Mouse (Mus musculus): ENCODE data around the gene Shank2.

Shank2 gene

DNA sequence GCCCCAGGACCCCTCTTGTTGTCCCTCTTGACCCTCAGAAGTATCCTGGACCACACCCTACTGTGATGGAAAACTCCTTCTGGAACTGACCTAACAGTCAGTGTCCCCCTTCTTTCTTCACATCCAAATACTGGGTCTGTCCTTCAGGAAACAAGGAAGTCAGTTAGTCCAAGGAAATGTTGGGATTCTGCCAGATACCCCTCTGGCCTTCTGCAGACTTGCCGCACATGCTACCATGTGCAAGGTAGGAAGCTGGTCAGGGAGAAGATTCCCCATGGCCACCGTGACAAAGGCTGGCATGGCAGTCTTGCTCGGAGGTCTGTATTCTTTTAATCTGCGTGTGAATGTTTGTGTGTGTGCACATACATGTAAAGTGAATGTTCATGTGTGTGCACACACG is 337.0 kb downstream of the Shank2 start:
- DNase-seq (ENCODE audit: low spot score) = no peak

DNA sequence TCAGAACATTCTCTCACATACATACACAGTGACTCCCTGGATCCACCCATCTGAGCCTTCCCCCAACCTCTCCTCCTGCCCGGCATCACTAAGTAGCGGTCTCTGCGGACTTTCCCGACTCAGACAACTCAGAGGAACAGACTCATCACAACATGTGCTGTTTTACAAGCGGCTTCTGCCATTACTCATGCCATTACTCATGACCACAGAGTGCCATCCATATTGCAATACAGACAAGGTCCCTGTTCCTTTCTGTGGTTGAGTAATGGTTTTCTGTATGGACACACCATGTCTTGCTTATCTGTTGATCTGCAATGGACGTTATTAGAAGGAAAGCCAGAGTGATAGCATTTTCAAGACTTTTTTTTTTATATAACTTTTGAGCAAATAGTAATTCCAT is 338.6 kb downstream of the Shank2 start:
- DNase-seq (ENCODE audit: low spot score) = no peak

DNA sequence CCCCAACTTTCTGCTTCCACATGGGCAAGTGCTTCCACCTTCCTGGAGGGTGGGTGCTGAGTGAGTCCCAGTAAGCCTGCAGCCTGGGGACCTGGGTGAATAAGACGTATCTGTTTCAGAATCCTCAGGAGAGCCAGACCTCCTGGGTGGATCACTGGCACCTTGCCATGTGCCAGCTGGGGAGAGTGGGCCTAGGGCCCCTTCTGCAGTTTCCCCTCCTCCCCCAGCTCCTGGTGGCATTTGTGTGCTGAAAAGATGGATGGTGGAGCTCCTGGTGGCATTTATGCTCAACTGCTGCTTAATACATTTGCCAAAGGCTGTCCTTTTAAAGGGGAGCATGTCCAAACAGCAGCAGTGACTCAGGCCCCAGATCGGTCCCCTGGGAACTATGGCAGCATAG is 364.4 kb downstream of the Shank2 start:
- DNase-seq (ENCODE audit: low spot score) = no peak

DNA sequence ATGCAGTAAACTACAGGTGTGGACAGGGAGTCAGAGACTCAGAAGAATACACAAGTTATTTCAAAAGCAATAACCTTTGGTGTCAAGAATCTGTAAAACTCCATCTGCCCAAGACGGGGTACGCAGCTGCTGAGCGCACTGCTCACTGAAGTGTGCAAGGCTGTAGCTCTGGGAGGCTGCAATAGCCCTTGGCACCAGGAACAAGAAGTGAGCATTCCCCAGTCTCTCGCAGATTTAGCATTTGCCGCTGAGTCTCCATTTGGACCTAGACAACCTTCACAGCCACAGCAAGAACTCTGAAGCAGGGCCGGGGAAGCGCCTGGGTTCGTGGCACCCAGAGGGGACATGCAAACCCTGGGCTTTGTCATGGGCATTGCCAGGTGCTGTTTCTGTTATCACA is 371.3 kb downstream of the Shank2 start:
- no peak for DNase-seq (ENCODE audit: low spot score)

DNA sequence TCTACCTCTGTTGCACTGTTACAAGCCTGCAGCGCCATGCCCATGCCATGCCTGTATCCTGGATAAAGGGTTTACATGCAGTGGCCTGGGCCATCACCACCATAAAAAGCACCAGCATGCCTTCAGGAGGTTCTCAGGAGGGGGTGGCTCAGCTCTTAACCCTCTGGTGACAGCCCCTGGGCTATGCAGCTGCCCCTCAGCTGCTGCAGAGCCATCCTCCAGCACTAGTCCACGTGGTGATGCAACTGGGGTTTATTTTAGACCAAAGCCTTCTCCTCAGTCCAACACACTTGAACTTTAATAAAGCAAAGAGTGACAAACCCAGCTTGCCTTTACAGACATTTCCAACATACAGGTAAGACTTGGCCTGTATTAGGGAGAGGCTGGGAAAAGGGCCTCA is 373.8 kb downstream of the Shank2 start:
- no peak for DNase-seq (ENCODE audit: low spot score)

DNA sequence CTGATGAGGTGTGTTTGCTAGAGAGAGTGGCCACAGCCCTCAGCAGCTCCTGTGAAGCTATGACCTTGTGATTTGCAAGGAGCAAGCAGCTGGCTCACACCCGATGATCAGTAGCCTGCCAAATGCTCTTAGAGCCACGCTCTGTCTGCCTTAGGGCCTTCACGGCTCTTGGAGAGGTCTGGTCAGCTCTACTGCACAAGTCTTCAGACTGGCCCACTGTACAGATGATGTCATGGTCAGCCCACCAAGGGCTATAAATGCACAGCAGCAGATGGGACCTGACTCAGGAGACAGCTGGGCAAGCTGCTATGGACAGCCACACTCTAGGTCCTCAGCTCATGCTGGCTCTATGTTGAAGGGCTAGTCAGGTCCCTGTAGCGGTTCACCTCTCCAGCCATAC is 376.5 kb downstream of the Shank2 start:
- DNase-seq (ENCODE audit: low spot score) = no peak

DNA sequence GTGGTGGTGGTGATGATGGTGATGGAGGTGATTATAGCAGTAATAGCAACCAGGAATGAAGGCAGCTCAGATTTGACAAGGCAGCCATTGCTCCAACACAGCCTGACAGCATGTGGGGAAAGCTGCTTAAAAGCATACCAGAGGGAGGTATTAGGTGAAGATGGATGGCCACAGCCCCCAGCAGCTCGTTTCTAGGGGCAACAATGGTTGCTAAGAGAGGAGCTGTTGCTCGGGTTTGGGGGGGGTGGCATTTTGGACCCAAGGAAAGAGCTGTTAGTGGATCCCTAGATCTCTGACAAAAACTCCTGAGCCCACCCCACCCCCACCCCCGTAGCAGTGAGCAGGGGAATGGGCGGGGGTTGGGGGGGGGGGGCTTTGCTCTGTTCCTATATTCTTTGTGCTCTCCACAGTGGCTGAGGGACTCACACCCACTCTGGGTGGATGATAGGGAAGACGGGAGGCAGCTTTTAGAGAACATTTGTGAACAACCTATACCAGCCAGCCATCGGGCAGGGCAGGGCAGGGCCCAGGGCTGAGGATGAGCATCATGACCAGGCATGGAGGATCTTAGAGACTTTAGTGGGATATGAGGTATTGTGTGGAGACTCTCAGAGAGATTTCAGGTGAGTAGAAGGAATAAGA is 377.6 kb downstream of the Shank2 start:
- no peak for DNase-seq (ENCODE audit: low spot score)

DNA sequence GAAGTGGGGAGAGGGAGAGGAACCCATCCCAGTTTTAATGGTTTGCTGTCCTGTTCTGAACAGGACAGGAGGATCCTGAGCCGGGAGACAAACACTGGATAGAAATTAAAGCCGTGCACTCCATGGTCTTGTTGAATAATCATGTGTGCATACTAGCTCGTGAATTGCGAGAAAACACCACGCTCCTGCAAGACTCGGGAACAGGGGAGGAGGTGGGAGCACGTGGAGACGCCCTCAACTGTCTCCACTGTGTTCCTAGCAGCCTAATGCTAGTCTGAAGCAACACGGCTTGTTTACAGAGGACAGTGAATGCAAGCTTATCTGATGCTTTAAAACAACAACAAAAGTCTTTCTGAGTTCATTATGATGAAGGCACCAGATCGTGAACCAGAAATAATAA is 379.9 kb downstream of the Shank2 start:
- DNase-seq (ENCODE audit: low spot score) = no peak

DNA sequence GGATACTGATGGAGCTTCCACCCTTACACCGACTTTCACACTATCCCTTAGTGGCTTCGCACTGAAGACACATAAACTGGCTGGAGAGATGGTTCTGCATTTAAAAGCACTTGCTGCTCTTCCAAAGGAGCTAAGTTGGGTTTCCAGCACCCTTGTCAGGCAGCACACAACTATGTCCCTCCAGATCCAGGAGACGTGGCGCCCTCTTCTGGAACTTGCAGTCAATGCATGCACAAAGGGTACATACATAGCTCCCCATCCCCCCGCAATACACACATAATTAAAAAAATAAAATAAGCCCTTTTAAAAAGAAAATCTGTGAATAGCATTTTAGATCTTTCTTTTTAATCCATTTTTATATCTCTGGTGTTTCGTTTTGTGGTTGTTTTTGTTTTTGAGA is 385.8 kb downstream of the Shank2 start:
- DNase-seq (ENCODE audit: low spot score) = no peak

DNA sequence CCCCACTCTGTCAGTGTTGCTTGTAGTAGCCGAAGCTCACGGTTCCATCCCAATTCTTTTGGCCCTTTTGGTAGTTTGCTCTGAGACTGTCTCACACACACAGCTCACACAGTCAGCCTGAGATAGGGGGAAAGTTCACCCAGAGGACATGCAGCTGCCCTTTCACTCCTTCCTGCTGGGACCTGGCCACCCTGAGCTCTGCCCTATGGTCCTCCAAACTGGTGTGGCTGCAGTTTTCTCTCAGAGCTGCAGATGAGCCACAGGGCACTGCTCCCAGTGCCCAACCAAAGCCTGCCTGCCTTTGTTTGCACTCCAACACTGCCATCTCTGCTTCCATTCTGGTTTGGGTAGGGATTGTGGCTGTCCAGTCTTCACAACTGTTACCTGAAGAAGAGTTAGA is 388.0 kb downstream of the Shank2 start:
- no peak for DNase-seq (ENCODE audit: low spot score)

DNA sequence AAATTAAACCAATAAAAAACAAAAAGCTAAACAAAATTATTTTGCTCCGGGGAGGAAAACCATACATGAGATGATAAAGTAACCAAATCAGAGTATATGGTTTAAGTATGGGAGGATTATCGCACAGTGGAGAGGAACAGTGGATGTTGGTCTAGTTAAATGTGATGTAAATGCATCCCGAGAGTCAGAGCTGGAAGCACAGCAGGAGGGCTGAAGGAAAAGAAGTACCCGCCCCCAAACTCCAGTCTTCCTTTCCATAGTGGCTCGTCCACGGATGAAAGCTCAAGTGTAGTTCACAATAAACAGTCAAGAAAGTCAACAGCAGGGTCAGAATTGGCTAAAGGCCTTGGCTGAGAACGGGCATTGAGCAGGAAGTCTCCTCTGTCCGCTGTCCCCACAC is 388.9 kb downstream of the Shank2 start:
- DNase-seq (ENCODE audit: low spot score) = no peak

DNA sequence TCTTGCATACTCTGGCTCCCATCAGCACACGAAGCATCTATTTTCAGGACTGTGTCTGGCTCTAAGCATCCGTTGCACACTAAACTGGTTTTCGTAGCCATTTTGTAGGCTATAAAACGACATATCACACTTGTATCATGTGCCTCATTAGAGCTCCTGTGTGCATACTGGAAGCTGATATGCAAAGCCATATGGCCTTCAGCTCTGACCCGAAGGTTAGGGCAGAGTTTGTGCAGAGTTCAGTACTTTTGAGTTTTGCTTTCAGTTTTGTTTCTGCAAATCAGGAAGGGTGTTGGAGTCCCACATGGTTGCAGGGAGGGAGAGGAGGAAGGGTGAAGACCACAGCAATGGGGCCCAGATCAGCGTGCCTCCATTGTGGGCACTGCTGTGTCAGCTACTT is 390.0 kb downstream of the Shank2 start:
- no peak for DNase-seq (ENCODE audit: low spot score)

DNA sequence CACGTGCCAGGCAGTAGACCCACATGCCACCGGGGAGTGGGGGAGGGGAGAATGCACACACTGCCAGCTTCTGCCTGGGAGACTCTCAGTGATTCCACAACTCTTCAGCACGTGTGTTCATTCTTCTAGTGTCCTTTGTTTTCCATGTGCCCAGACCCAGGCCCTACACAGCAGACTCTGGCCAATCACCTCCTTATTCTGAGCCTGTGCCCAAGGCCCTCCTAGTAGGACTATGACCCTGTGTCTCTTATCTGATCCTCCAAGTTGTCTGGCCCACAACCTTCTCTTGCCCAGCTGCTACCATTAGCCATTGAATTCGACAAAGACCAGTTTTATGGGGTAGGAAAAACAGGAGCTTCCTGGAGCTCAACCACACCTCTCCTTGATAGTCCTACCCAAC is 400.8 kb downstream of the Shank2 start:
- no peak for DNase-seq (ENCODE audit: low spot score)

DNA sequence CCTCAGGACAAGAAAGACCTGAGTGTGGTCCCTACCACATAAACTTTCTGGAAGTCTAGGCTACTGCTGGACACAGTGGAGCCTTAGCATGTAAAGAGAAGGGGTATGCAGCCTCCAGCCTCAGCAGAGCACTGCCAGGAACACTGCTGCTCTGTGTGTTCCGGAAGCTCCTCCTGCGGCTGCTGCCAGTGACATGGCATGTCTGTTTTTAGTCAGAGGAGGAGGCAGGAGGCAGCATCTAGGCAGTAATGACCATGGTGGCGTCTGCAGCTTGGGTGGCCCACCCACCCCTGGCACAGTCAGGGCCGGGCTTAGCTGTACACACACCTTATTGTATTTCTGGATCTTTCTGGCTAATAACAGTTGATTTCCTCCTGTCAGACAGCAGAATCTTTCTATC is 405.9 kb downstream of the Shank2 start:
- DNase-seq (ENCODE audit: low spot score) = no peak

DNA sequence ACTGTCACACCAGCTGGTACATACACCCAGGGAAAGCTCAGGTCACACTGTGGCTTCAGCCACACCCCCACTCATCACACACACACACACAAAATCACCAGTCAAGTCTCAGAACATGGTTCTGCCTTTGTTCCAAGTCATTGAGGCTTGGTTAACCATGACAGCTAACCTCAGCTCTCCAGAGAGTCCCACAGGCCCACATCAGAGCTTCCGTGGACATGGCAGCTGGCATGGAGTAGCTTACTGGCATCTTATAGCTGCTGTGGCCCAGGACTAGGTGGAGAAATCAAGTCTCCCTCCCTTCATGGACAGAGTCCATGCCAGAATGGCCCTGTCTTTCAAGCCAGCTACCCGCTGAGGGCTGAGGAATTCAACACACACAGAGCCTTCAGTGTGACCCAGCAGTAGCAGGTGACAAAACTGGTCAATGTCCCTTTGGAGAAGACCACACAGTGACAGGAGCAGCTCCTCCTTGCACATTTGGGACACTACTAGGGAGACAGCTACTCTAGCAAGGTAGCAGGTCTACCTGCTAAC is 406.8 kb downstream of the Shank2 start:
- no peak for DNase-seq (ENCODE audit: low spot score)

DNA sequence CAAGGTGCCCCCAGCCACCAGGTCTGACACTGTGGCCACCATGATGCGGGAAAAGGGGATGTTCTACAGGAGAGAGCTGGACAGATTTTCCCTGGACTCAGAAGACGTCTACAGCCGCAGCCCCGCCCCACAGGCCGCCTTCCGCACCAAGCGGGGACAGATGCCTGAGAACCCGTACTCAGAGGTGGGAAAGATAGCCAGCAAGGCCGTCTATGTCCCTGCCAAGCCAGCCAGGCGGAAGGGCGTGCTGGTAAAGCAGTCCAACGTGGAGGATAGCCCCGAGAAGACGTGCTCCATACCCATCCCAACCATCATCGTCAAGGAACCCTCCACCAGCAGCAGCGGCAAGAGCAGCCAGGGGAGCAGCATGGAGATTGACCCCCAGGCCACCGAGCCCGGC is 408.0 kb downstream of the Shank2 start:
- DNase-seq (ENCODE audit: low spot score) = no peak

DNA sequence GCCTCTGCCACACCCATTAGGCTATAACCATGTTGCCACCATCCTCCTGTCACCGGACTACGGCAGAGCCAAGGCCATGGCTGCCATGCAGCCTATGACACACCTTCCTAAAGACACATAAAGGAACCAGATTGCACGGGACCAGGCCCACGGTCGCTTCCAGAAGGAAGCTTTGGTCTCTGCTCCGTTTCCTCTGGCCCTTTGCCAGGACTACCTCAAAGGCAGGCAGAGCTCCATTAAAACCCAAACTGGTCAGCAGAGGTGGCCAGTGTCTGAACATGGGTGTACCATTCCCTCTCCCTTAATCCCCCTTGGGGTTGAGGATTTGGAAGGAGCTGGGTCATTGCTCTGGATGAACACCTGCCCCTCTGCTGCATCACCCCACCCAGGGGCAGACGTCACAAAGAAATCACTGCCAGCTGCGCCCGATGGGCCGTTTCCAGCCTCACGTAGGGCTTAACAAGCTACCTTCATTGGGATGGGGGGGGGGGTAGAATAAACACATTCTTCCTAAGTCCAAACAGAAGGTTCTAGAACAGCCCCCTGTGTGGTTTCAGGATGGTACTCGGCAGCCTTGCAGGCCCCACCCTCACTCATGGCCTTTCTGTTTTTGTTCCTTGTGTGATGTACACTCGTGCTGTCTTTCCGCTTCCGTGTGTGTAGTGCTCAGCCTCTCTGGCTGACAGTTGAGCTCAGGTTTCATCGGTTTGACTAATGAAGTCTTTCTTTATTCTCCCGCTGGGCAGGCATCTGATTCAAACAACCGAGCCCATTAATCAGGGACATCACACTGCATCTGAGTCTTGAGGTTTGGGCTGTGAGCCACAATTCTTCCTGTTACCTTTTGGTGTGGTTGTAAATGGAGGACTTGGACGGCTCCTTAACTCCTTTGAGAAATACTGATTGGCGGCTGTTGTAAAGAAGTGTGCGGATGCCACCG is 410.5 kb downstream of the Shank2 start:
- DNase-seq (ENCODE audit: low spot score) = no peak

DNA sequence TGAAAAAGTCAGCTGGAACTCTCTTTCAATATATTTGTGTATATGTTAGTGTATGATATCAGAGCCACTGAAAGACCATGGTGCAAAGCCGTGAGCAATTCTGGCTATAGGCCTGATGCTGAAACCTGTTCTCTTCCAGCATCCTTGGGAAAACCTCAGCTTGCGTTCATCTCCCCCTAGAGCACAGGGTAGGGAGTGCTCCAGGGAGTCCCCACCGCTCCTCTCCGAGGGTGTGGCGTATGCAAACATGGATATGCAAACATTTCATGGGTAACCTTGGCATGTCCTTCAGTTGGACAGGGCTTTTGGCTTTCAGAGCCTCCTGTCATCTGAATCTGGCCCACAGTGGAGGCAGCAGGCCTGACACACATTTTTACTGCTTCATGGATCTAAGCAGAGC is 412.9 kb downstream of the Shank2 start:
- no peak for DNase-seq (ENCODE audit: low spot score)

DNA sequence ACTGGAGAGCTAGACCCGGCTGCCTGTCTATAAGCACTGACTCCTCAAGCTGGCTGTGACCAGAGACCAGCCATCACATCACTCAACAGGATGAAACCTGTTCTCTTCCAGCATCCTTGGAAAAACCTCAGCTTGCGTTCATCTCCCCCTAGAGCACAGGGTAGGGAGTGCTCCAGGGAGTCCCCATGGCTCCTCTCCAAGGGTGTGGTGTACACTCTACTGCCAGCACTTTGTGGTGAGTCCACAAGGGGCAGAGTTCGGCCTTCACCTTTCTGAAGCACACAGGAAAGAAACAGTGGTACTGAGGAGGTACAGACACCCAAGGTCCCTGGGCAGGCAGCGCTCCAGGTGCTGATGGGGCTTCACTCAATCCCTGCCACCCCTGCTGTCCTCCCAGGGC is 414.1 kb downstream of the Shank2 start:
- no peak for DNase-seq (ENCODE audit: low spot score)

DNA sequence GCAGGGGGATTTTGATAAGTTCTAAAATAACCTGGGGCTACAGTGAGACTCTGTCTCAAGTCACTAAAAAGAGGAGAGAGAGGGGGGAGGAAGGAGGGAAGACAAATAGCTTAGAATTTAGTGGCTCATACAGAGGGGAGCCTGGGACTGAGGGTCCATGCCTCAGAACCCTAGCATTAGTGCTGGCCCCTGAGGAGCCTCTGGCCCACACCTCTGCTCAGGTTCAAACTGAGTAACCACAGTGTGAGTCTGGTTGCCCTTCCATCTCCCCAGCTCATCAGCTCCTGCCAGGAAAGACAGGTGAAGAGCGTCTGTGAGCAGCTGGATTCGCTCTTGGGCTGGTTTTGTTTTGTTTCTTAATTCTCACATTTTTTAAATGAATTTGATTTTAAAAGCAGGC is 415.5 kb downstream of the Shank2 start:
- no peak for DNase-seq (ENCODE audit: low spot score)

DNA sequence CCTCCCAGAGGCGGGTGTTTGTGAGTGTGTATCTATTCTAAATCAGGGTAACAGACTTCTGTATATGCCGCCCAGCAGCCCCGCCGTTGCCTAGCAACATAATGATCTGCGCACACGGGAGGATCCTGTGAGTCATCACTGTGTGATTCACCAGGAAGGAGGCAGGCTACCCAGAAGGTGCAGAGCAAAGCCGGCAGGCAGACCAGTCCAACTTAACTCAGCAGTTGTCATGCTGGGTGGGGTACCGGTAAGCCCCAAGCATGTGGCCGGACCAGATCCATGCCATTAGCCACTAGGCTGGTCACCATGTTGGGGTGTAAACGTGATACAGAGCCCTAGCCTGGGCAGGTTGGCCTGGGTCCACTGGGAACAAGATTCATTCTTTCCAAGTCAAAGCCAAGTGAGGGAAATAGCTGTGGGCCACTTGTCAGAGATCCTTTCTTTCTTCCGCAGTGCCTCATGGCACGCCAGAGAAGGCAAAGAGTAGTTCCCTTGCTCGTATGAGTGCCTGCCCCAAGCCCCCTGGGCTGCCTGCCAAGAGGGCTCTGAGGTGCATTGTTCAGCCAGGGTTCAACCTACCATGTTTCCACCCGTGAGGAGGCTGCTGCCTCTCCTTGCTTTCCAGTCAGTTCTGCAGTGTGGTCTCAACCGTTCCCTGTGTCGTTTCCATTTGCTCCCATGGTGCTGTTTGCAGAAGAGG is 416.1 kb downstream of the Shank2 start:
- peak; percentile 15 for DNase-seq (ENCODE audit: low spot score)

DNA sequence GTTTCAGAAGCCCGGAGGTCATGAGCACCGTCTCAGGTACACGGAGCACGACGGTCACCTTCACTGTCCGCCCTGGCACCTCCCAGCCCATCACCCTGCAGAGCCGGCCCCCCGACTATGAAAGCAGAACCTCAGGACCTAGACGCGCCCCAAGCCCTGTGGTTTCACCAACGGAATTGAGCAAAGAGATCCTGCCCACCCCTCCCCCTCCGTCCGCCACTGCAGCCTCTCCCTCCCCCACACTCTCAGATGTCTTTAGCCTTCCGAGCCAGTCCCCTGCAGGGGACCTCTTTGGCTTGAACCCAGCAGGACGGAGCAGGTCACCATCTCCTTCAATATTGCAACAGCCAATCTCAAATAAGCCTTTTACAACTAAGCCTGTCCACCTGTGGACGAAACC is 418.8 kb downstream of the Shank2 start:
- no peak for DNase-seq (ENCODE audit: low spot score)

DNA sequence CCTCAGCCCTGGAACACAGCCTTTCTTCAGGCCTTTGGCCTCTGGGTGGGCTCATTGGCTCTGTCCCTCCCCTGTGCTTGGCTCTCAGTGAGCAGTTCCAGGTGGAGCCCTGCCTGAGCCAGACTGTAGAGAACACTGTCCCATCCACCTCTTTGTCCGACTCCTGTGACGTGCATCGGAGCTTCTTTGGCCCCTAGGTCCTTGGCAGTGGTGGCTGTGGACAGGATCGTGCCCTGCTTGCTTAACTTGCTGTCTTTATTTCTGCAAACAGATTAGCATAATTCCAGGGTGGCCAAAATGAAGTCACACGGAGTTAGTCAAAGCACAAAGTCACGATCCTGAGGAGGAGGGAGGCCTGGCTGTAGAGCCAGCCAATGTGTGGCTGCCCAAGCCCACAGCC is 419.8 kb downstream of the Shank2 start:
- no peak for DNase-seq (ENCODE audit: low spot score)

Measured in lung, postnatal 25 days (tissue).